Mouse (Mus musculus) cortical plate, adult 2 months (tissue): ENCODE measurements around the gene Rab34.

ENCODE experiments used
- CTCF ChIP-seq: fragments of 200-500 bp; IDR thresholded peaks from 2 replicates; pipeline ENCODE4 v1.5.1; 2011; ENCODE audit warnings: mild to moderate bottlenecking, control low read depth, low read length; ENCODE audit not compliant: insufficient read depth; ENCODE audit errors: extremely low read depth
- POLR2A ChIP-seq: fragments of 200-500 bp; IDR thresholded peaks from 2 replicates; pipeline ENCODE4 v1.6.1; 2011; ENCODE audit warnings: mild to moderate bottlenecking, low read length, control low read depth; ENCODE audit not compliant: insufficient read depth; ENCODE audit errors: extremely low read depth

- TF ChIP-seq CTCF (no peak), POLR2A (no peak)
Measured at GRCm38 (mm10) chr11:78143520-78143919, 44.7 kb upstream of the Rab34 start.
